Mouse (Mus musculus) limb, embryonic 14.5 days (tissue): ENCODE data around the gene Rps27. TPM values are rescaled to one million over a fixed set of nuclear protein-coding genes. Genes with fewer than 3 reads are reported as not detected.

Experiments used
- ATAC-seq: fragments of 200-750 bp; cut with Nextera tagmentation; 2 replicates; pipeline ENCODE4 v1.8.0; 2017; ENCODE audit warnings: low read depth, moderate number of reproducible peaks, moderate TSS enrichment; ENCODE audit not compliant: low FRiP score
- DNase-seq: peaks from one replicate; pipeline ENCODE4 v3.0.0-alpha.2; 2015; ENCODE audit warnings: low spot score
- H3K27ac ChIP-seq: fragments of 300-500 bp; sonication (generic); replicated peaks from 2 replicates; pipeline ENCODE4 v1.5.1; 2014; ENCODE audit warnings: low read depth, mild to moderate bottlenecking, low read length, moderate library complexity, mixed read lengths
- H3K27me3 ChIP-seq: fragments of 300-500 bp; sonication (generic); 2 replicates; pipeline ENCODE4 v1.6.1; 2014; ENCODE audit warnings: low read length, mixed read lengths; ENCODE audit not compliant: control insufficient read depth, insufficient read depth
- H3K36me3 ChIP-seq: fragments of 300-500 bp; sonication (generic); 2 replicates; pipeline ENCODE4 v1.6.1; 2014; ENCODE audit warnings: mild to moderate bottlenecking, low read length, moderate library complexity, mixed read lengths; ENCODE audit not compliant: control insufficient read depth, insufficient read depth
- H3K4me1 ChIP-seq: fragments of 300-500 bp; sonication (generic); 2 replicates; pipeline ENCODE4 v1.6.1; 2014; ENCODE audit warnings: antibody characterized with exemption, low read length, mixed read lengths; ENCODE audit not compliant: control insufficient read depth, insufficient read depth
- H3K4me2 ChIP-seq: fragments of 300-500 bp; sonication (generic); replicated peaks from 2 replicates; pipeline ENCODE4 v1.6.1; 2014; ENCODE audit warnings: low read depth, mild to moderate bottlenecking, low read length, moderate library complexity; ENCODE audit not compliant: severe bottlenecking
- H3K4me3 ChIP-seq: fragments of 300-500 bp; sonication (generic); replicated peaks from 2 replicates; pipeline ENCODE4 v1.5.1; 2014; ENCODE audit warnings: low read length
- H3K9ac ChIP-seq: fragments of 300-500 bp; sonication (generic); 2 replicates; pipeline ENCODE4 v1.6.1; 2014; ENCODE audit warnings: mild to moderate bottlenecking, low read depth, low read length, moderate library complexity; ENCODE audit not compliant: severe bottlenecking
- H3K9me3 ChIP-seq: fragments of 300-500 bp; sonication (generic); 2 replicates; pipeline ENCODE4 v1.6.1; 2016; ENCODE audit warnings: low read length; ENCODE audit not compliant: control insufficient read depth
- POLR2A ChIP-seq: fragments of 200-500 bp; IDR thresholded peaks from 2 replicates; pipeline ENCODE4 v1.8.0; 2012; ENCODE audit warnings: inconsistent platforms, mild to moderate bottlenecking, moderate library complexity, borderline replicate concordance; ENCODE audit not compliant: insufficient read depth, insufficient read length; ENCODE audit errors: extremely low read depth
- WGBS: fragments of 180-500 bp; shearing (Covaris S2); extraction: QIAGEN DNeasy Blood & Tissue Kit; methylation state at CpG from one replicate; pipeline ENCODE4 v1.1.7; 2014; 5-methylcytosine and 5-hydroxymethylcytosine counted together
- polyA plus RNA-seq, 2 experiments: library from polyadenylated mRNA; depleted of rRNA in 1 of 2; stranded (reverse) in 1 of 2; unstranded in 1 of 2; fragments of >200 nt; fragmentation: Nextera tagmentation in 1 of 2; extraction: Ambion mirVana in 1 of 2; gene quantifications; 2 replicates each; pipeline versions ENCODE4 v1.2.1 to v1.2.3; 2012 to 2014

Gene Rps27
- polyA plus RNA-seq, 2 experiments: 2,465 to 4,392 TPM

- ATAC-seq (no peak), DNase-seq (no peak)
- no peaks in the 10 kb centered on the region for H3K4me1 ChIP-seq
- 86% methylated on average over 1 of the region's 1 CpGs for whole genome bisulfite sequencing
- H3K9me3 ChIP-seq: no peaks in the 10 kb centered on the region
- H3K4me2 ChIP-seq: no peak overlapping the region
- no peak overlapping the region for H3K4me3 ChIP-seq
- H3K36me3 ChIP-seq: peaks cover 8% of the 10 kb centered on the region
- H3K27me3 ChIP-seq: no peaks in the 10 kb centered on the region
- TF ChIP-seq POLR2A: no peak
- no peak overlapping the region for H3K9ac ChIP-seq
- no peak overlapping the region for H3K27ac ChIP-seq
These were observed 10.6 kb downstream of the Rps27 start for GRCm38 (mm10) chr3:90202884-90203283.

- no peak for TF ChIP-seq POLR2A
- 69% methylated on average over 1 of the region's 1 CpGs for whole genome bisulfite sequencing
These were observed 15.9 kb downstream of the Rps27 start for GRCm38 (mm10) chr3:90197548-90197947.

GRCm38 (mm10) chr3:90195644-90196043 lies 17.8 kb downstream of the Rps27 start:
- Histone ChIP-seq H3K27me3 (no peaks in the 10 kb centered on the region), H3K36me3 (no peaks in the 10 kb centered on the region), H3K9ac (no peak overlapping the region), H3K9me3 (no peaks in the 10 kb centered on the region), H3K4me1 (no peaks in the 10 kb centered on the region), H3K27ac (no peak overlapping the region), H3K4me2 (no peak overlapping the region), H3K4me3 (no peak overlapping the region)
- no peak for TF ChIP-seq POLR2A
- no peak for ATAC-seq
- WGBS: 70% methylated on average over 1 of the region's 1 CpGs
- no peak for DNase-seq

More at GRCm38 (mm10) chr3:90197548-90197947, 15.9 kb downstream of the Rps27 start:
- no peaks in the 10 kb centered on the region for H3K4me1 ChIP-seq
- H3K27ac ChIP-seq: no peak overlapping the region
- no peaks in the 10 kb centered on the region for H3K9me3 ChIP-seq
- no peak for DNase-seq
- H3K27me3 ChIP-seq: no peaks in the 10 kb centered on the region
- no peak overlapping the region for H3K4me2 ChIP-seq
- no peak overlapping the region for H3K4me3 ChIP-seq
- no peaks in the 10 kb centered on the region for H3K36me3 ChIP-seq
- H3K9ac ChIP-seq: no peak overlapping the region
- ATAC-seq: no peak

GRCm38 (mm10) chr3:90194759-90195158 lies 18.7 kb downstream of the Rps27 start:
- Histone ChIP-seq H3K27ac (no peak overlapping the region), H3K4me1 (no peaks in the 10 kb centered on the region), H3K4me2 (no peak overlapping the region), H3K36me3 (no peaks in the 10 kb centered on the region), H3K9ac (no peak overlapping the region; the same call in 1 of the 2 replicates), H3K9me3 (no peaks in the 10 kb centered on the region), H3K4me3 (no peak overlapping the region), H3K27me3 (no peaks in the 10 kb centered on the region)
- TF ChIP-seq POLR2A: no peak
- 20% methylated on average over 4 of the region's 4 CpGs for WGBS
- no peak for ATAC-seq
- no peak for DNase-seq

- no peak for TF ChIP-seq POLR2A
- H3K9me3 ChIP-seq: no peaks in the 10 kb centered on the region
These were observed 22.5 kb downstream of the Rps27 start for GRCm38 (mm10) chr3:90190859-90191510.

More at GRCm38 (mm10) chr3:90190859-90191510, 22.5 kb downstream of the Rps27 start:
- H3K36me3 ChIP-seq: no peaks in the 10 kb centered on the region
- no peak overlapping the region for H3K4me2 ChIP-seq
- no peak overlapping the region for H3K4me3 ChIP-seq
- DNase-seq (no peak), ATAC-seq (no peak)
- H3K27me3 ChIP-seq: no peaks in the 10 kb centered on the region
- H3K27ac ChIP-seq: no peak overlapping the region
- H3K9ac ChIP-seq: no peak overlapping the region
- H3K4me1 ChIP-seq: no peaks in the 10 kb centered on the region
- 71% methylated on average over 11 of the region's 11 CpGs for WGBS
